Mouse (Mus musculus): Measurements from ENCODE around the gene Hfe2. TPM values are rescaled to one million over a fixed set of nuclear protein-coding genes. Genes with fewer than 3 reads are reported as not detected.

Hfe2 gene
- polyA plus RNA-seq, 1 experiment from 2014 or later = 3.3 TPM

DNA sequence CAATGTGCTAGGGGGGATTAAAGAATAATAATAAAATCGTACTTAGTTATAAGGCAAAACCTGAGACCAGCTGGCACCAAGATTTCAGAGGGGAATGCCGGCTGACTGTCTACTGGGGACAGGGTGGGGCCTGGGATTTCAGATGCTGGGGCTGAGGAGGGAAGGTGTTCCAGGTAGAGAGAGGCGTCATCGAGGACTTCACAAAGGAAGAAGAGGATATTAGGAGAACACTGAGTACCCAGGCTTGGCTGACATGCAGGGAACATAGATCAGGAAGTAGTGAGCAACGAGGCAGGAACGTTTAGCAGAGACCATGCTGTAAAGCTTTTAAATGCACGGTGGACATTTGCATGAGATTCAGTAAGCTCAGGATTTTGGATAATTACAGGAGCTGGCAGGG, 26.9 kb downstream of the Hfe2 start:
- ATAC-seq = no peak
- H3K27me3 ChIP-seq (replicated peaks; ENCODE audit: control insufficient read depth, insufficient read depth, low read length) = no peaks in the 10 kb centered on the region
- H3K9me3 ChIP-seq (ENCODE audit: control insufficient read depth, low read length) = no peaks in the 10 kb centered on the region
- no peaks in the 10 kb centered on the region for H3K36me3 ChIP-seq (ENCODE audit: control insufficient read depth, insufficient read depth, low read length)
- H3K27ac ChIP-seq (ENCODE audit: low read depth, low read length) = no peak overlapping the region
- no peak overlapping the region for H3K4me2 ChIP-seq (ENCODE audit: low read length)
- H3K9ac ChIP-seq (ENCODE audit: low read depth, low read length) = no peak overlapping the region
- 77% methylated on average over 7 of the region's 7 CpGs for WGBS
- no peak overlapping the region for H3K4me3 ChIP-seq (ENCODE audit: low read length)
- H3K4me1 ChIP-seq (ENCODE audit: control insufficient read depth, insufficient read depth, low read depth, low read length) = peaks cover 11% of the 10 kb centered on the region

DNA sequence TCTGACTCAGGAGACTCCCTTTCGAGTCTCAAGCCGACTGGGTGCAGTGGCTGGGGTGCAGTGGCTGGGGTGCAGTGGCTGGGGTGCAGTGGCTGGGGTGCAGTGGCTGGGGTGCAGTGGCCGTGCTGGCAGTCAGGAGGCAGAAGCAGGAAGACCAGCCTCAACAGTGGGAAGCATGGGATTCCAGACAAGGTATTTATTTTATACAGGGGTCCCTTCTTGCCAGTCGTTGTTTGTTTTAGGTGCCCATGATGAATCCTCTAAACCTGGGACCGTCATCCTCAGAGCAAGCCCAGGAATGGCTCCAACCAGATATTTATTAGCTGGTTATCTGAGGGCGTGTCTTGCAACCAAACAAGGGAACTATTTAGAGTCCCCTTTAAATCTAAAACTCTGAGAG, 28.6 kb downstream of the Hfe2 start:
- Histone ChIP-seq H3K27me3 (replicated peaks; ENCODE audit: control insufficient read depth, insufficient read depth, low read length) (no peaks in the 10 kb centered on the region), H3K9me3 (ENCODE audit: control insufficient read depth, low read length) (no peaks in the 10 kb centered on the region), H3K4me3 (ENCODE audit: low read length) (no peak overlapping the region), H3K36me3 (ENCODE audit: control insufficient read depth, insufficient read depth, low read length) (no peaks in the 10 kb centered on the region), H3K4me1 (ENCODE audit: control insufficient read depth, insufficient read depth, low read depth, low read length) (peaks cover 11% of the 10 kb centered on the region), H3K4me2 (ENCODE audit: low read length) (no peak overlapping the region), H3K27ac (ENCODE audit: low read depth, low read length) (no peak overlapping the region), H3K9ac (ENCODE audit: low read depth, low read length) (no peak overlapping the region)
- WGBS = 83% methylated on average over 6 of the region's 6 CpGs
- no peak for ATAC-seq

DNA sequence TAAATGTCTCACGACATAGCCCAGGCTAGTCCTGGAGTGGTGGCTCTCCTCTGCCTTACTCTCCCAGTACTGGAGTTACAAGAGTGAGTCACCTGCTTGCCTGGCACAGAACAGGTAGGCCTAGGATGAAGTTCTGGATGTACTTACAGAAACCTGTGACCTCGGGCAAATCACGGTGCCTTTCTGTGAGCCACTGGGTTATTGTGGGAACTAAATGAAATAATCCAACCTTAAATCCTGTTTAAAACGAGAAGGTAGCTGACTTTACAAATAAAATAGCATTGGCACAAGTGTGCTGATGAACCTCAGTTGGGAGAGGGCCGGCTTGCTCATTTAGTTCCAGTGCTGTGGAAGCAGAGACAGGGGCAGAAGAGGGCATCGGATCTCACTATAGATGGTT, 29.3 kb downstream of the Hfe2 start:
- no peak overlapping the region for H3K4me2 ChIP-seq (ENCODE audit: low read length)
- peaks cover 17% of the 10 kb centered on the region for H3K4me1 ChIP-seq (ENCODE audit: control insufficient read depth, insufficient read depth, low read depth, low read length)
- H3K36me3 ChIP-seq (ENCODE audit: control insufficient read depth, insufficient read depth, low read length) = no peaks in the 10 kb centered on the region
- no peak overlapping the region for H3K27ac ChIP-seq (ENCODE audit: low read depth, low read length)
- H3K27me3 ChIP-seq (replicated peaks; ENCODE audit: control insufficient read depth, insufficient read depth, low read length) = no peaks in the 10 kb centered on the region
- H3K9me3 ChIP-seq (ENCODE audit: control insufficient read depth, low read length) = no peaks in the 10 kb centered on the region
- no peak overlapping the region for H3K4me3 ChIP-seq (ENCODE audit: low read length)
- no peak for ATAC-seq
- 84% methylated on average over 6 of the region's 6 CpGs for WGBS
- no peak overlapping the region for H3K9ac ChIP-seq (ENCODE audit: low read depth, low read length)

DNA sequence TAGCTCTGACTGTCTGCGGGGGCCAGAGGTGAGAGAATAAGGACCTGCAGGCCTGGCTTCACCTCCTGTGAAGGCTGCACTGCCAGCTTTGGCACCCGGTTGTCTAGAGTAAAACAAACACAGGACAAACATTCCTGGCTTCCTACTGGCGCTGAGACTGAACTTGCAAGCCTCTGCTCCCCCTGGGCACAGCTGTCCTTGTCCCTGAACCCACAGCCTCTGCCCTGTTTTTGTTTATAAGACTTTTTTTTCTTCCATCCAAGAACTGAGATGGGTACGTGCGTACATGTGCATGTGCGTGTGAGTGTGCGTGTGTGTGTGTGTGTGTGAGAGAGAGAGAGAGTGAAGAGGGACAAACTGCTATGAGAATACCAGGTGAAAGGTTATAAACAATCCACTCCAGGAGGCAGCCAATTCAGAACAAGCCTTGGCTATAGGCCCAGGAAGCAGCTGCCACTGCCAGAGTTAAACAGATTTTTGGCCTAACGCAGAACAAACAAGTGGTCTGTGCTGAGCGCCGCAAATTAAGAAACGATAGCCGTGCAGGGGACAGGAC, 30.1 kb downstream of the Hfe2 start:
- Histone ChIP-seq H3K4me2 (ENCODE audit: low read length) (no peak overlapping the region; the same call in 1 of the 2 replicates), H3K27ac (ENCODE audit: low read depth, low read length) (peak overlapping the region; percentile 60), H3K36me3 (ENCODE audit: control insufficient read depth, insufficient read depth, low read length) (no peaks in the 10 kb centered on the region), H3K9me3 (ENCODE audit: control insufficient read depth, low read length) (no peaks in the 10 kb centered on the region), H3K9ac (ENCODE audit: low read depth, low read length) (no peak overlapping the region), H3K27me3 (replicated peaks; ENCODE audit: control insufficient read depth, insufficient read depth, low read length) (no peaks in the 10 kb centered on the region), H3K4me1 (ENCODE audit: control insufficient read depth, insufficient read depth, low read depth, low read length) (peaks cover 26% of the 10 kb centered on the region), H3K4me3 (ENCODE audit: low read length) (no peak overlapping the region)
- 32% methylated on average over 12 of the region's 12 CpGs for WGBS
- ATAC-seq = peak; percentile 44

DNA sequence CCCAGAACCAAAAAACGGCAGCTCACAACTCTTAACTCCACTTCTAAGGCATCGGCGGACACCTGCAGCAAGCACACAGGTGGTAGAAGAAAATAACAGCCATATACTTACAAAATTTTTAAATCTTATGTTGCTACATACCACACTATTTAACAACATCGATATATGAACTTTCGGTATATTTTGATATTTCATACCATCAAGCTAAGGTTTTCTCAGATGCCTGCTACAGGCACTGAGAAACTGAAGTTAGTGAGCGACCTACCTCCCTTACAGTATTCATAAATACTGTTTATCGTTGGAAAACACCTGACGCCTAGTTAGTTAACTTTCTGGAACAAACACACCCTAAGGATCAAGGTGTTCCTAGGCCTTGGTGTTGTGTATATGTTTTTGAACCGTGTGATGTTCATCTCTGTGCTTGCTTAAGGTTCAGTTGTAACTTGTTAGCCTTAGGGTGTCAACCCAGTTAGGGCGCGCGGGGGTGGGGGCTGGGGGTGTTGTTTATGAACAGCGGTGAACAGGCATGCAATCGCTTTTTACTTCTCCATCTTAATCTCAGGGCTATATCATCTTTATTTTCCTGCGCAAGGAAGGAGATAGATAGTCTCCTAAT, 31.1 kb downstream of the Hfe2 start:
- H3K4me3 ChIP-seq (ENCODE audit: low read length) = no peak overlapping the region
- peak overlapping the region; percentile 84 for H3K4me2 ChIP-seq (ENCODE audit: low read length)
- no peak overlapping the region for H3K9ac ChIP-seq (ENCODE audit: low read depth, low read length)
- 85% methylated on average over 15 of the region's 15 CpGs for WGBS
- H3K27ac ChIP-seq (ENCODE audit: low read depth, low read length) = no peak overlapping the region
- H3K27me3 ChIP-seq (replicated peaks; ENCODE audit: control insufficient read depth, insufficient read depth, low read length) = no peaks in the 10 kb centered on the region
- H3K4me1 ChIP-seq (ENCODE audit: control insufficient read depth, insufficient read depth, low read depth, low read length) = peaks cover 34% of the 10 kb centered on the region
- H3K36me3 ChIP-seq (ENCODE audit: control insufficient read depth, insufficient read depth, low read length) = peaks cover 4% of the 10 kb centered on the region
- no peaks in the 10 kb centered on the region for H3K9me3 ChIP-seq (ENCODE audit: control insufficient read depth, low read length)
- ATAC-seq = no peak

DNA sequence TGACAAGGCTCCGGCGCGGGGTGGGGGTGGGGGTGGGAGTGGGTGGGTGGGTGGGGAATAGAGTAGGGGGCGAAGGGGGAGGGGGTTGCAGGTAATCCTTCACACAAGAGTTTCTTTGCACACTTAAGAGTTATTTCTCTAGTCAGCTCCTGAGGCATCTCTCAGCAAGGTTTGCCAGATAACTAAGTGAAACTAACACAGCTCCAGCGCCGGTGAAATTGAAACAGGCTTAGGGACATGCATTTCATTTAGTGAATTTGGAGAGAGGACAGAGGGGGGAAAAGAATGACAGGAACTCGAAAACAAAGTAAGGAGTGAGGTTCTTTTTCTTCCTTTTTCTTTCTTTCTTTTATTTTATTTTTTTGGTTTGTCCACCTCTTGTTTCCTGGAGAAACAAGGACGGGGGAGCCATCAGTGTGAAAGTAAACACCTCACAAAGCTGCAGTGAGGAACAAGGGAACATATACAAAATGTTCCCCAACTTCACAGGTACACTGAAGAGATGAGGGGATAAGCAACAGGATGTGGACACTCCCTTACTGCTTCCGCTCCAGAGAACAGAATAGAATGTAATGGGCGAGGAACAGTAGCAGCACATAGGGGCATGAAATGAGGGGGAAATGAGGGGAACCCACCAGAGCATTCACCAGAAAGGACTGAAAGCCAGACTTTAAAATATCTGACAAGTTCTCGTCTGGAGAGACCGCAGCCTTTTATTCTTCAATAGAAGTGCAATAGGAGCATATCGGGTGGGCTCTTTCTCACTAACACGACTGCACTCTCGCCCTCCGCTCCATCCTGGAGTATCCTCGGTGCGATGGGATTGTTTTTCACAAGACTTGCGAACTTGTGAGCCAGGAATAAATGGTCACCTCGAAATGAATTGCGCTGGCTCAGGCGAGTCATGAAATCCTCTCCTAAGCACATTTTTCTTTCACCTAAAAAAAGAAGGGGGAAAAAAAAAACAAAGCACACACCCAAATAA, 32.0 kb downstream of the Hfe2 start:
- Histone ChIP-seq H3K36me3 (ENCODE audit: control insufficient read depth, insufficient read depth, low read length) (peaks cover 8% of the 10 kb centered on the region), H3K9ac (ENCODE audit: low read depth, low read length) (peak overlapping the region; percentile 69), H3K4me2 (ENCODE audit: low read length) (peak overlapping the region; percentile 84), H3K9me3 (ENCODE audit: control insufficient read depth, low read length) (no peaks in the 10 kb centered on the region), H3K27me3 (replicated peaks; ENCODE audit: control insufficient read depth, insufficient read depth, low read length) (no peaks in the 10 kb centered on the region), H3K4me3 (ENCODE audit: low read length) (peak overlapping the region; percentile 68), H3K27ac (ENCODE audit: low read depth, low read length) (peak overlapping the region; percentile 74), H3K4me1 (ENCODE audit: control insufficient read depth, insufficient read depth, low read depth, low read length) (peaks cover 38% of the 10 kb centered on the region)
- WGBS = 10% methylated on average over 22 of the region's 22 CpGs
- ATAC-seq = 0 out of 2 replicates have a peak, but pooled peaks have one; percentile 5

DNA sequence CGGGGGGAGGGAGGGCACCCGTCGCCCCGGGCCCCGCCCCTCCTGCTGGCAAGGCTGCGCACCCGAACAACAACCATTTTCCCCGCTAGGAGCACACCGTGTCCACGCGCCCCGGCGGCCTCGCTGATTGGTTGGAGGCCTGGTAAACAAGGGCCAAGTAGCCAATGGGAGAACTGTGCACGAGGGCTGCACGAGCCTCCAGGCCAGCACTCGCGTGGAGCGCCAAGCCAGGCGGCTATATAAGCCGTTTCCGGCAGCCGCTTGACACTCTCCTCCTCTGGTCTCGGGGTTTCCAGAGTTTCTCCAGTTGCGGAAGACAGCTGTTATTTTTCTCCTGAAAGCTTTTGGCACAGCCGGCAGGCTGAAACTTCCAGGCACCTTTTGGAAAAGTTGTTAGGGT, 32.7 kb downstream of the Hfe2 start, which contains the start of gene Txnip:
Txnip (plus strand) TSS at position 264 of the 400 bp plus-strand sequence.
- peaks cover 8% of the 10 kb centered on the region for H3K36me3 ChIP-seq (ENCODE audit: control insufficient read depth, insufficient read depth, low read length)
- peak; percentile 99 for ATAC-seq
- H3K9me3 ChIP-seq (ENCODE audit: control insufficient read depth, low read length) = no peaks in the 10 kb centered on the region
- WGBS = 1% methylated on average over 26 of the region's 26 CpGs
- H3K4me2 ChIP-seq (ENCODE audit: low read length) = peak within 1 kb of the TSS; percentile 84
- peaks cover 38% of the 10 kb centered on the region for H3K4me1 ChIP-seq (ENCODE audit: control insufficient read depth, insufficient read depth, low read depth, low read length)
- peak within 1 kb of the TSS; percentile 69 for H3K9ac ChIP-seq (ENCODE audit: low read depth, low read length)
- no peaks in the 10 kb centered on the region for H3K27me3 ChIP-seq (replicated peaks; ENCODE audit: control insufficient read depth, insufficient read depth, low read length)
- peak within 1 kb of the TSS; percentile 68 for H3K4me3 ChIP-seq (ENCODE audit: low read length)
- peak within 1 kb of the TSS; percentile 74 for H3K27ac ChIP-seq (ENCODE audit: low read depth, low read length)

DNA sequence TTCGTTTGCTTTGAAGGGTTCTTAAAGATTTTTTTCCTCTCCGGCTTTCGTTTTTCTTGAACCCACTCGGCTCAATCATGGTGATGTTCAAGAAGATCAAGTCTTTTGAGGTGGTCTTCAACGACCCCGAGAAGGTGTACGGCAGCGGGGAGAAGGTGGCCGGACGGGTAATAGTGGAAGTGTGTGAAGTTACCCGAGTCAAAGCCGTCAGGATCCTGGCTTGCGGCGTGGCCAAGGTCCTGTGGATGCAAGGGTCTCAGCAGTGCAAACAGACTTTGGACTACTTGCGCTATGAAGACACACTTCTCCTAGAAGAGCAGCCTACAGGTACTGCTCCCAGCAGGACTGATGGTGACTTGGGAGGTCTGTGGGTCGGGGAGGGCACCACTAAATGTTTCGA, 33.2 kb downstream of the Hfe2 start:
- H3K27ac ChIP-seq (ENCODE audit: low read depth, low read length) = peak overlapping the region; percentile 67
- H3K4me2 ChIP-seq (ENCODE audit: low read length) = peak overlapping the region; percentile 84
- peak overlapping the region; percentile 68 for H3K4me3 ChIP-seq (ENCODE audit: low read length)
- peak overlapping the region; percentile 69 for H3K9ac ChIP-seq (ENCODE audit: low read depth, low read length)
- WGBS = under 1% methylated on average over 17 of the region's 17 CpGs
- no peak for ATAC-seq
- peaks cover 38% of the 10 kb centered on the region for H3K4me1 ChIP-seq (ENCODE audit: control insufficient read depth, insufficient read depth, low read depth, low read length)
- H3K9me3 ChIP-seq (ENCODE audit: control insufficient read depth, low read length) = no peaks in the 10 kb centered on the region
- peaks cover 8% of the 10 kb centered on the region for H3K36me3 ChIP-seq (ENCODE audit: control insufficient read depth, insufficient read depth, low read length)
- no peaks in the 10 kb centered on the region for H3K27me3 ChIP-seq (replicated peaks; ENCODE audit: control insufficient read depth, insufficient read depth, low read length)

DNA sequence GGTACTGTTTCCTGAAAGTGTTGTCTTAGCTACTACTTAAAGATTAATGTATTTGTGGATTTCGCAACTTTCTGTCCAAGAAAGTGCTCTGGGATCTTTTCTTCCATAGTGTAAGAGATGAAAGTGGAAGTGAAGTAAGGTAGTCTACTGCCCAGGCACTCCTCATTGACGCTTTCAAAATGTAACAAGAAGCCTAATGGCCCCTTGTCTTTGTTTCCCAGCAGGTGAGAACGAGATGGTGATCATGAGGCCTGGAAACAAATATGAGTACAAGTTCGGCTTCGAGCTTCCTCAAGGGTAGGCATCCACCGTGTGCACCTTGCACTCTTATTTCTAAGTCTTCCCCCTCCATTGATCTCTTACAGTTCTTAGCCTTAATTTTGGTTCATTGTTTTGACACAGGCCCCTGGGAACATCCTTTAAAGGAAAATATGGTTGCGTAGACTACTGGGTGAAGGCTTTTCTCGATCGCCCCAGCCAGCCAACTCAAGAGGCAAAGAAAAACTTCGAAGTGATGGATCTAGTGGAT, 33.8 kb downstream of the Hfe2 start:
- Histone ChIP-seq H3K9me3 (ENCODE audit: control insufficient read depth, low read length) (no peaks in the 10 kb centered on the region), H3K27ac (ENCODE audit: low read depth, low read length) (no peak overlapping the region), H3K27me3 (replicated peaks; ENCODE audit: control insufficient read depth, insufficient read depth, low read length) (no peaks in the 10 kb centered on the region), H3K9ac (ENCODE audit: low read depth, low read length) (peak overlapping the region; percentile 69), H3K4me3 (ENCODE audit: low read length) (peak overlapping the region; percentile 68), H3K36me3 (ENCODE audit: control insufficient read depth, insufficient read depth, low read length) (peaks cover 8% of the 10 kb centered on the region), H3K4me2 (ENCODE audit: low read length) (peak overlapping the region; percentile 84), H3K4me1 (ENCODE audit: control insufficient read depth, insufficient read depth, low read depth, low read length) (peaks cover 38% of the 10 kb centered on the region)
- no peak for ATAC-seq
- WGBS = 31% methylated on average over 10 of the region's 10 CpGs

Data from hindbrain, embryonic 16.5 days (tissue).